Mouse (Mus musculus) spleen, adult 2 months (tissue): Measurements from ENCODE around the gene Maz.

Experiments
- CTCF ChIP-seq: fragments of 200-500 bp; IDR thresholded peaks from 2 replicates; pipeline ENCODE4 v1.5.1; 2011; ENCODE audit warnings: mild to moderate bottlenecking, inconsistent platforms; ENCODE audit not compliant: insufficient read depth, insufficient read length, insufficient replicate concordance; ENCODE audit errors: extremely low read depth
- POLR2A ChIP-seq: fragments of 200-500 bp; IDR thresholded peaks from 2 replicates; pipeline ENCODE4 v1.6.1; 2011; ENCODE audit warnings: low read depth, low read length, inconsistent platforms

DNA sequence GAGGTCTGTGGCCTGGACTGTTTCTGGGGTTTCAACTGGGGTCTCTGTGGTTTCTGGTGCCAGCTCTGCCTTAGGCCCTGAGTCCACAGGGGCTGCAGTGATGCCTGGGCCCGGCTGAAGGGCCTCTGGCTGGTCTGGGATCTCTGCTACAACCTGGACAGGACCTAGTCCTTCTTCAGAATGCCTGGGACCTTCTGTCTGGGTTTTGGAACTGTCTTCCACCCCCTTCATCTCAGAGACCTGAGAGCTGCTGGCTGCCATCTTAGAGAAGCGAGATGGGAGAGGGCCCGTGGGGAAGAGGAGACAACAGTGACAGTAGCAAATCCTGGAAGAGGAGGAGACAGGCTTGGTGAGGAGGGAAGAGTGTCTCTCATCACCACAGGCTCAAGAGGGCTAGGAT lies 6.8 kb downstream of the Maz start:
- TF ChIP-seq CTCF: no peak
- TF ChIP-seq POLR2A: no peak
